In genomic region chr17:67473137-67473536, GRCm38 (mm10) we compare ENCODE assay signal across 8 mouse cellular contexts.
DNase-seq lines count a peak whose midpoint lies in the region; ATAC-seq and TF ChIP-seq lines count a peak whose summit lies in the region.

No protein-coding gene starts in this region.

- ATAC-seq in CD4-positive, CD25-positive, alpha-beta regulatory T cell, adult 4 months: no peak
- no peak; the same call in 1 of the 2 replicates for ATAC-seq in midbrain, embryonic 14.5 days (ENCODE audit: low FRiP score, low TSS enrichment)

- no peaks in the 10 kb centered on the region for H3K36me3 ChIP-seq in midbrain, embryonic 14.5 days (ENCODE audit: control insufficient read depth, insufficient read depth, low read length)

- H3K4me1 ChIP-seq in embryonic fibroblast, embryonic 13.5 days (ENCODE audit: control insufficient read depth, insufficient read depth, low read length): no peaks in the 10 kb centered on the region
- H3K4me1 ChIP-seq in midbrain, embryonic 14.5 days (ENCODE audit: control insufficient read depth, insufficient read depth, low read length): no peaks in the 10 kb centered on the region

- H3K27ac ChIP-seq in embryonic fibroblast, embryonic 13.5 days (ENCODE audit: insufficient read depth, low read length): no peak overlapping the region
- H3K27ac ChIP-seq in midbrain, embryonic 14.5 days (replicated peaks; ENCODE audit: low read depth, low read length): no peak overlapping the region

- TF ChIP-seq CTCF in embryonic fibroblast, embryonic 13.5 days (IDR thresholded peaks at IDR 0.05; ENCODE audit: borderline replicate concordance, insufficient read depth, low read length): peak; percentile 75; the same call in 1 of the 2 replicates

- 35% methylated on average over 2 of the region's 2 CpGs for WGBS in midbrain, embryonic 14.5 days

- no peaks in the 10 kb centered on the region for H3K9me3 ChIP-seq in midbrain, embryonic 14.5 days (ENCODE audit: control insufficient read depth, low read length)

- intact Hi-C loops in heart, postnatal 36 days (cut with DNase I): loop anchor here (2.0 to 5.0 kb wide), 6 partner anchors 64 to 896 kb away; no protein-coding TSS in a partner anchor

- no peak overlapping the region for H3K9ac ChIP-seq in midbrain, embryonic 14.5 days (replicated peaks; ENCODE audit: low read length)

- TF ChIP-seq POLR2A in embryonic fibroblast, embryonic 13.5 days (IDR thresholded peaks at IDR 0.05; ENCODE audit: low read depth, low read length): no peak

- H3K4me3 ChIP-seq in embryonic fibroblast, embryonic 13.5 days (ENCODE audit: insufficient read depth, low read length): no peak overlapping the region
- no peak overlapping the region for H3K4me3 ChIP-seq in midbrain, embryonic 14.5 days (replicated peaks; ENCODE audit: low read depth, low read length)

- peak; percentile 3 for DNase-seq in CD4-positive, CD25-positive, alpha-beta regulatory T cell, adult 2 months (ENCODE audit: low read depth, low spot score)
- DNase-seq in adrenal gland, postnatal 4 days (ENCODE audit: low spot score in 2 of 2): peak; percentile 9 to 25
- DNase-seq in heart, postnatal 36 days: peak; percentile 74 to 86
- DNase-seq in layer of hippocampus, postnatal 36 days: peak; percentile 48 to 57
- DNase-seq in midbrain, embryonic 14.5 days: peak; percentile 86
- peak; percentile 8 for DNase-seq in thymus, postnatal 14 days

- no peak overlapping the region for H3K4me2 ChIP-seq in midbrain, embryonic 14.5 days (ENCODE audit: low read length)

- no peaks in the 10 kb centered on the region for H3K27me3 ChIP-seq in midbrain, embryonic 14.5 days (ENCODE audit: control insufficient read depth, insufficient read depth, low read length)

Comparison
In these comparisons a context has a peak if more than half of its experiments do, and no peak if none do; other contexts are left out.
1. DNase-seq: peak in every context shown above with its lines; median percentile 86 in midbrain, embryonic 14.5 days; 80 in heart, postnatal 36 days; 52 in layer of hippocampus, postnatal 36 days; 17 in adrenal gland, postnatal 4 days; 8 in thymus, postnatal 14 days; 3 in CD4-positive, CD25-positive, alpha-beta regulatory T cell, adult 2 months.